8 mouse cellular contexts compared by ENCODE assay signal in genomic region chr4:119105704-119106103, GRCm38 (mm10). TPM values are rescaled to one million over a fixed set of nuclear protein-coding genes. Genes with fewer than 3 reads are reported as not detected.
DNase-seq lines count a peak whose midpoint lies in the region; ATAC-seq and TF ChIP-seq lines count a peak whose summit lies in the region.

No protein-coding gene starts in this region.

- H3K36me3 ChIP-seq in heart, adult 2 months (ENCODE audit: control insufficient read depth, insufficient read depth, low read length) = no peaks in the 10 kb centered on the region
- no peaks in the 10 kb centered on the region for H3K36me3 ChIP-seq in kidney, adult 2 months (ENCODE audit: control insufficient read depth, insufficient read depth, low read length)
- H3K36me3 ChIP-seq in liver, embryonic 15.5 days (replicated peaks) = peaks cover 13% of the 10 kb centered on the region
- no peaks in the 10 kb centered on the region for H3K36me3 ChIP-seq in neural tube, embryonic 11.5 days (ENCODE audit: control insufficient read depth, insufficient read depth, low read length)
- H3K36me3 ChIP-seq in stomach, postnatal 0 days (ENCODE audit: control insufficient read depth, insufficient read depth, low read length) = no peaks in the 10 kb centered on the region

- peak overlapping the region; percentile 31; the same call in 1 of the 2 replicates for H3K4me3 ChIP-seq in heart, adult 2 months
- peak overlapping the region; percentile 12 for H3K4me3 ChIP-seq in kidney, adult 2 months (ENCODE audit: insufficient read depth, low read depth, low read length)
- peak overlapping the region; percentile 58 for H3K4me3 ChIP-seq in liver, embryonic 15.5 days (replicated peaks)
- H3K4me3 ChIP-seq in neural tube, embryonic 11.5 days (ENCODE audit: low read depth, low read length) = peak overlapping the region; percentile 22
- peak overlapping the region; percentile 30 for H3K4me3 ChIP-seq in stomach, postnatal 0 days (ENCODE audit: low read depth, low read length)

- no peaks in the 10 kb centered on the region for H3K27me3 ChIP-seq in heart, adult 2 months (ENCODE audit: control insufficient read depth, insufficient read depth, low read length)
- H3K27me3 ChIP-seq in kidney, adult 2 months (replicated peaks; ENCODE audit: control insufficient read depth, insufficient read depth, low read length) = no peaks in the 10 kb centered on the region
- peaks cover 14% of the 10 kb centered on the region; the same call in 1 of the 2 replicates for H3K27me3 ChIP-seq in liver, embryonic 15.5 days
- H3K27me3 ChIP-seq in neural tube, embryonic 11.5 days (ENCODE audit: control insufficient read depth, insufficient read depth, low read length) = no peaks in the 10 kb centered on the region
- no peaks in the 10 kb centered on the region for H3K27me3 ChIP-seq in stomach, postnatal 0 days (ENCODE audit: control insufficient read depth, insufficient read depth, low read length)

- no peak for TF ChIP-seq POLR2A in heart, adult 2 months (IDR thresholded peaks at IDR 0.05; ENCODE audit: insufficient read depth, low read depth, low read length)
- TF ChIP-seq POLR2A in kidney, adult 2 months (IDR thresholded peaks at IDR 0.05; ENCODE audit: low read depth, low read length) = no peak

- peak; percentile 67 for ATAC-seq in liver, embryonic 15.5 days (ENCODE audit: insufficient read depth)
- ATAC-seq in neural tube, embryonic 11.5 days (ENCODE audit: insufficient read depth, low FRiP score, low TSS enrichment) = no peak
- peak; percentile 90 for ATAC-seq in stomach, postnatal 0 days (ENCODE audit: low FRiP score, low TSS enrichment)

- no peaks in the 10 kb centered on the region for H3K4me1 ChIP-seq in heart, adult 2 months (ENCODE audit: control insufficient read depth, insufficient read depth, low read length)
- H3K4me1 ChIP-seq in kidney, adult 2 months (ENCODE audit: control insufficient read depth, insufficient read depth, low read length) = peaks cover 3% of the 10 kb centered on the region; the same call in 1 of the 2 replicates
- H3K4me1 ChIP-seq in liver, embryonic 15.5 days (replicated peaks) = peaks cover 74% of the 10 kb centered on the region
- H3K4me1 ChIP-seq in neural tube, embryonic 11.5 days (ENCODE audit: control insufficient read depth, insufficient read depth, low read length) = peaks cover 13% of the 10 kb centered on the region; the same call in 1 of the 2 replicates
- H3K4me1 ChIP-seq in stomach, postnatal 0 days (replicated peaks; ENCODE audit: control insufficient read depth, insufficient read depth) = peaks cover 2% of the 10 kb centered on the region

- intact Hi-C loops in heart, adult 2 months (cut with DNase I) = no loop called here

- H3K4me2 ChIP-seq in liver, embryonic 15.5 days = peak overlapping the region; percentile 86
- peak overlapping the region; percentile 50 for H3K4me2 ChIP-seq in neural tube, embryonic 11.5 days (ENCODE audit: low read depth)
- peak overlapping the region; percentile 57 for H3K4me2 ChIP-seq in stomach, postnatal 0 days (replicated peaks; ENCODE audit: low read depth)

- TF ChIP-seq EP300 in heart, adult 2 months (IDR thresholded peaks at IDR 0.05; ENCODE audit: insufficient read depth, low read depth, low read length) = no peak
- TF ChIP-seq EP300 in stomach, postnatal 0 days (optimal IDR thresholded peaks at IDR 0.05) = peak; percentile 61

- WGBS in heart, adult 2 months = under 1% methylated on average over 18 of the region's 18 CpGs
- WGBS in kidney, adult 2 months = under 1% methylated on average over 18 of the region's 18 CpGs
- WGBS in liver, embryonic 15.5 days (ENCODE audit: insufficient replicate concordance) = under 1% methylated on average over 18 of the region's 18 CpGs
- WGBS in neural tube, embryonic 11.5 days = under 1% methylated on average over 18 of the region's 18 CpGs
- under 1% methylated on average over 18 of the region's 18 CpGs for WGBS in stomach, postnatal 0 days

- no peak overlapping the region for H3K27ac ChIP-seq in heart, adult 2 months
- peak overlapping the region; percentile 69; the same call in 1 of the 2 replicates for H3K27ac ChIP-seq in kidney, adult 2 months (ENCODE audit: insufficient read depth, low read depth, low read length)
- peak overlapping the region; percentile 98 for H3K27ac ChIP-seq in liver, embryonic 15.5 days (replicated peaks)
- no peak overlapping the region for H3K27ac ChIP-seq in neural tube, embryonic 11.5 days (ENCODE audit: low read depth, low read length)
- H3K27ac ChIP-seq in stomach, postnatal 0 days (replicated peaks) = peak overlapping the region; percentile 88

- TF ChIP-seq CTCF in heart, adult 2 months (IDR thresholded peaks at IDR 0.05) = no peak
- TF ChIP-seq CTCF in kidney, adult 2 months (conservative IDR thresholded peaks at IDR 0.05; ENCODE audit: insufficient read depth, insufficient read length, low read depth, low read length) = no peak
- TF ChIP-seq CTCF in stomach, postnatal 0 days (IDR thresholded peaks at IDR 0.05; ENCODE audit: low read depth) = peak; percentile 14; the same call in 1 of the 2 replicates

- H3K9me3 ChIP-seq in liver, embryonic 15.5 days (replicated peaks) = no peaks in the 10 kb centered on the region
- no peaks in the 10 kb centered on the region for H3K9me3 ChIP-seq in neural tube, embryonic 11.5 days (ENCODE audit: control insufficient read depth, low read length)
- H3K9me3 ChIP-seq in stomach, postnatal 0 days (ENCODE audit: control insufficient read depth, low read length) = no peaks in the 10 kb centered on the region

- peak; percentile 32 for DNase-seq in gastrocnemius, adult 18-20 months (ENCODE audit: low spot score)
- no peak for DNase-seq in gastrocnemius, adult 8-10 months (ENCODE audit: low spot score in 2 of 2)
- DNase-seq in embryo, embryonic 11.5 days (ENCODE audit: low read depth, low spot score) = peak; percentile 54
- DNase-seq in heart, adult 2 months = peak; percentile 58 to 78
- DNase-seq in kidney, adult 2 months = peak; percentile 91
- peak; percentile 75 for DNase-seq in neural tube, embryonic 11.5 days (ENCODE audit: low spot score)
- DNase-seq in stomach, postnatal 0 days (ENCODE audit: low spot score) = peak; percentile 94

- 0 out of 2 replicates have a peak overlapping the region, but pooled peaks have one; percentile 23 for H3K9ac ChIP-seq in heart, adult 2 months (ENCODE audit: low read depth, low read length)
- peak overlapping the region; percentile 71 for H3K9ac ChIP-seq in liver, embryonic 15.5 days
- peak overlapping the region; percentile 56 for H3K9ac ChIP-seq in neural tube, embryonic 11.5 days (ENCODE audit: low read length)
- H3K9ac ChIP-seq in stomach, postnatal 0 days (ENCODE audit: low read length) = peak overlapping the region; percentile 58

- no peaks in the 10 kb centered on the region for H3K79me2 ChIP-seq in heart, adult 2 months (replicated peaks; ENCODE audit: control insufficient read depth, insufficient read depth, low read length)

RNA-seq across cellular contexts. Expression of gene Slc2a1, which starts 2.8 kb away (rescaled TPM):
- 1 to 10 TPM; 6.2 to 7.5 TPM for total RNA-seq in gastrocnemius, adult 18-20 months (2021)
- total RNA-seq in gastrocnemius, adult 8-10 months (2022) = 1 to 10 TPM; 4.6 to 9.8 (median 5.3) TPM
- total RNA-seq in heart, adult 2 months (2021) = 10 to 100 TPM in 1 of 2 experiments, 1 to 10 TPM in 1; 8.9 to 18.9 TPM
- polyA plus RNA-seq in heart, adult 2 months (2012; rRNA removed) = 16.6 and 18.1 TPM in 2 replicates
- 78.4 and 89.6 TPM in 2 replicates for polyA plus RNA-seq in kidney, adult 2 months (2012; rRNA removed)
- 293 and 326 TPM in 2 replicates for polyA plus RNA-seq in liver, embryonic 15.5 days (2015; fragmentation: Nextera tagmentation; extraction: Ambion mirVana)
- 151 and 162 TPM in 2 replicates for polyA plus RNA-seq in neural tube, embryonic 11.5 days (2014; fragmentation: Nextera tagmentation; extraction: Ambion mirVana)
- polyA plus RNA-seq in stomach, postnatal 0 days (2015; fragmentation: Nextera tagmentation; extraction: Ambion mirVana) = 36.9 and 39.8 TPM in 2 replicates

Comparison
In these comparisons a context has a peak if more than half of its experiments do, and no peak if none do; other contexts are left out.
1. DNase-seq: peak in gastrocnemius, adult 18-20 months (single experiment), embryo, embryonic 11.5 days (single experiment), heart, adult 2 months (2 of 2), kidney, adult 2 months (single experiment), neural tube, embryonic 11.5 days (single experiment) and stomach, postnatal 0 days (single experiment); none in gastrocnemius, adult 8-10 months (0 of 2).
2. H3K27ac ChIP-seq: peak in kidney, adult 2 months (single experiment), liver, embryonic 15.5 days (single experiment) and stomach, postnatal 0 days (single experiment); none in heart, adult 2 months (single experiment) and neural tube, embryonic 11.5 days (single experiment).
3. Peak in every context shown above with its lines, with median percentiles within 50 percentile points of each other: H3K4me3 ChIP-seq, H3K9ac ChIP-seq and H3K4me2 ChIP-seq.